Mouse (Mus musculus): Measurements from ENCODE around the gene Vat1l.

- TF ChIP-seq CTCF (IDR thresholded peaks at IDR 0.05; ENCODE audit: low read depth) = no peak
- no peak for TF ChIP-seq EP300 (IDR thresholded peaks at IDR 0.05; ENCODE audit: low read depth)
Measured at GRCm38 (mm10) chr8:114163871-114164270, 41.5 kb upstream of the Vat1l start.
